Mouse (Mus musculus): ENCODE data around the gene Rplp2.

Rplp2 gene

DNA sequence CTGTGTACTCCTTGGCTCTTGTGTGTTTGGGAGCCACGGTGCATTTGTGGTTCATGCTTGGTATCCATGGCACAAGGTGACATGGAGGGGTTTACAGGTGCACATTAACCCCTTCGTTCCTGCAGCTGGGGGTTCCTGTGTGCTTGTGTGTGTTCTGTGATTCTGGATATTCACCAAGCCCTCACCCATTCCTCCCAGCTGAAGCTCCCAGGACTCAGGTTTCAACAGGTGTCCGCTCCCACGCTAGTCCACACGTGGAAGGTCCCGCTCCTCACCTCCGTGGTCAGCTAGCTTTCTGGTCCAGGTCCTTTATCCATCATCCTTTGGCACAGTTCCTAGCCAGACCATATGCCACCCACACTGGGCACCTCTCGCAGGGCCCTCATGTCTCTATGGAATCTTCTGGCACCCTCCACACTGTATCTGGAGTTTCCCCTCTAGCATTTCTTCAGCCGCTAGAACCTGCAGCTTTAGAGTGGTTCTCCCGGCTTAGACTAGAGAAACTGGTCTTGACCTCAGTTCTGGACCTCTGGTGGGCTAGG, 19.5 kb downstream of the Rplp2 start:
- DNase-seq (ENCODE audit: low read depth, low spot score), result no peak

DNA sequence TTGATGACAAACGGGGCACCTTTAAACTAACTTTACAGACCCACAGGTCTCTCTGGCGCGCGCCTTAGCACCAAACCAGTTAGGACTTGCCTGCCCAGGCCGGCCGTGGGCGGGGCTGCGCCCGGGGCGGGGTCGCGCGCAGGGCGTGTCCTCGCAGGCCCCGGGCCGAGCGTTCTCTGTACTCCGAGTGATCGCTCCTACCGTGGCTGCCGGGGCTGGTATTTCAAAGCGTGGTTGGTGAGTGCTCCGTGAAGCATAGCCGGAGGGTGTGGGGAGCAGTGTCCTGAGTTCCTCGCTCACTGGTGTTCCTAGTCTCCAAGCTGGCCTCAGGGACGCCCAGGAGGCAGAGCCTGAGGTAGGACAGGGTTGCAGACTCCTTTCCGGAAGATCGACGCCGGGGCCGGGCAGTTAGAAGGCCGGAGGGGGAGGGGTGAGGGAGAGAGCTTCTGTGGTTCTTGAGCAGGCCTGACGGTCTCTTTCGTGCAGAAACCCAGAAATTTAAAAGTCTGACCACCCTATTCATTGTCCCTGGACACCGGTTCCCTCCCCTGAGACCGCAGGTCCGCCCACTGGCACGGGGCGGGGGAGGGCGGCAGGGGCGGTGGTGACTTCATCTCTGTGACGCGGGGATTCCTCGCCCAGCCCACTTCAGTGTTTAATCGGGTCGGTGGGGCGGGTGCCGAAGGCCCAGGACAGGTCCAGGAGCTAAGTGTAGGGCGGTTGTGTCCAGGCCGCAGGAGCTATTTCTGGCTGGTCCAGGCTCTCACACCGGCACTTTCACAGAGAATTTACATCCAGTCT, 20.3 kb downstream of the Rplp2 start, which contains the start of gene Cd151:
Cd151 (plus strand) TSS at position 163 of the 801 bp plus-strand sequence.
- DNase-seq (ENCODE audit: low read depth, low spot score), result peak; percentile 69

DNA sequence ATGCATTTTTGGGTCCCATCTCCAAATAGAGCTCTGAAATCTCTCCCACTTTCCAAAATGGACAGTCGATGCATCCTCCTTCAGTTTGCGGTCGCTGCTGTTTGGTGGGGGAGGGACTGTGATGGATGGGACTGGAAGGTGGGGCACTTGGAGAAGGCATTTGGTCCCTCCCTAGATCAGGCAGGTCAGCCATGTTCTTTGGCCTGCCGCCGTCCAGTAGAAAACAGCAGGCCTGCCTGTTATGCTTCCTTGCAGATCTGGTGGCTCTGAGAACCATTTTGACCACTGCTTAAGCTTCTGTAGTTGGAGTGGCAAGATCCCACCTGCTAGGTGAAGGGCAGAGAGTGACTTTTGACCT, 21.0 kb downstream of the Rplp2 start:
- DNase-seq (ENCODE audit: low read depth, low spot score), result no peak

DNA sequence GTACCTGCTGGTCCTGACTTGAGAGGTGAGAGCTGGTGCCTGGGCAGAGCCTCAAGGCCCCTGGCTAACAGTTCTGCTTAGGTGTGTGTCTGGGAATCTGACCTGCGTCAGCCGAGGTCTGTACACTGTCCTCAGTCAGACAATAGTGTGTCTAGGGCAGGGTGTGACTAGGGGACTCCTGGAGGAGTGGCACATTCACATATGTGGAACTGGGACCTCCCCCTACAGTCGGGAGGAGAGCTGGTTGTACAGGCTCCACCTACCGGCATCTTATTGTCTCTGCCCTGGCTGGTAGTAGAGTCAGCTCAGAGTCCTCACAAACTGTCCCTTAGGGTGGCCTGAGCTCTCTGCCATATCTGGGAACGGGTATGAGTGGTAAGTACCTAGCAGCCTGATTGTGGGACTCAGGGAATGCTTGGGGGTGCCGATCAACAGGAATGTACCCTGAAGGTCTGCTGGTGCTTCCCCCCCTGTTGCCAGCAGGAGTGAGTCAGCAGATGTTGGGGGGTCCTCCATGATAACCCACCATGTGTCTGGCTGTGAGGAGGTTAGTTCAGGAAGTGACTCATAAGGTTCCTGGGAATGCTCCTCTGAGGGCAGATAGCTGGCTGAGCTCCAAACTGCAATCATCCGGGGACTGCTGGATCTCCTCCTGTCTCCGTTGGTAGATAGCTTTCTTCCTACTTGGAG, 21.5 kb downstream of the Rplp2 start:
- peak; percentile 75 for DNase-seq (ENCODE audit: low read depth, low spot score)

DNA sequence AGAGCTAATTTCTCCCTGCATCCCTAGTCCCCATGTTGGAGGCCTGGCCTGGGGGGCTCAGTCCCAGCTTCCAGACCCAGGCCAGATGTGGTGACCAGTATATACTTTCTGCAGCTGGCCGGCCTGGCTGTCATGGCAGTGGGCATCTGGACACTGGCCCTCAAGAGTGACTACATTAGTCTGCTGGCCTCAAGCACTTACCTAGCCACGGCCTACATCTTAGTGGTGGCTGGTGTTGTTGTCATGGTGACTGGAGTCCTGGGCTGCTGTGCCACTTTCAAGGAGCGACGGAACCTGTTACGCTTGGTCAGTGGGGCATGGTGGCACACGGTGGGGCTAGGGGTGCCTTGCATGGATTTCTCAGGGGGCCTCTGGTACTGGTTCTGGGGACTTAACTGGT, 22.2 kb downstream of the Rplp2 start:
- no peak for DNase-seq (ENCODE audit: low read depth, low spot score)

DNA sequence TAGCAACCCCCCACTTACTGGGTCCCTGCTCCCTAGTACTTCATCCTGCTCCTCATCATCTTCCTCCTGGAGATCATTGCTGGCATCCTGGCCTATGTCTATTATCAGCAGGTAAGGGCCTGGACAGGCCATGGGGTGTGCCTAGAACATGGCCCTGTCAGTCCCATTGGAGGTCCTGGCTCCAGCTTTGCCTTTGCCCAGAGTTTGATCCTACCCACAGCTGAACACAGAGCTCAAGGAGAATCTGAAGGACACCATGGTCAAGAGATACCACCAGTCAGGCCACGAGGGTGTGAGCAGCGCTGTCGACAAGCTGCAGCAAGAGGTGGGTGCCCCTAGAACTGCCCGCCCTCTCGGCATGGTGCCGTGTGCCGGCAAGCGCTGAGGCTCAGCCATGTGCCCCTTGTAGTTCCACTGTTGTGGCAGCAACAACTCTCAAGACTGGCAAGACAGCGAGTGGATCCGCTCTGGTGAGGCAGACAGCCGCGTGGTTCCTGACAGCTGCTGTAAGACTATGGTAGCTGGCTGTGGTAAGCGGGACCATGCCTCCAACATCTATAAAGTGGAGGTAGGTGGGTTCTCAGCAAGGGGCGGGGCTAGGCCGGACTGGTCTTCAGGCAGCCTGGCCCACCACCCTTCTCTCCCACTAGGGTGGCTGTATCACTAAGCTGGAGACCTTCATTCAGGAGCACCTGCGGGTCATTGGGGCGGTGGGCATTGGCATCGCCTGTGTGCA, 22.9 kb downstream of the Rplp2 start:
- DNase-seq (ENCODE audit: low read depth, low spot score), result no peak

DNA sequence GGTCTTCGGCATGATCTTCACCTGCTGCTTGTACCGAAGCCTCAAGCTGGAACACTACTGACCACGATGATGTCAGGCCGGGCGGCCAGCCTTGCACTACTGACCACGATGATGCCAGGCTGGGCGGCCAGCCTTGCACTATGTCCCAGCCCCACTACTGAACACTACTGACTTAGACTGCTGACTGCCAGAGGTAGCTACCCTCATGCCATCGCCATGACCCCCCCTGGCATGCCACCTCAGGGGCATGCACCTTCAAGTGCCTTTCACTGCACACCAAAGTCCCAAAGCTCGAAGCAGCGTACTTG, 23.4 kb downstream of the Rplp2 start:
- DNase-seq (ENCODE audit: low read depth, low spot score), result no peak

DNA sequence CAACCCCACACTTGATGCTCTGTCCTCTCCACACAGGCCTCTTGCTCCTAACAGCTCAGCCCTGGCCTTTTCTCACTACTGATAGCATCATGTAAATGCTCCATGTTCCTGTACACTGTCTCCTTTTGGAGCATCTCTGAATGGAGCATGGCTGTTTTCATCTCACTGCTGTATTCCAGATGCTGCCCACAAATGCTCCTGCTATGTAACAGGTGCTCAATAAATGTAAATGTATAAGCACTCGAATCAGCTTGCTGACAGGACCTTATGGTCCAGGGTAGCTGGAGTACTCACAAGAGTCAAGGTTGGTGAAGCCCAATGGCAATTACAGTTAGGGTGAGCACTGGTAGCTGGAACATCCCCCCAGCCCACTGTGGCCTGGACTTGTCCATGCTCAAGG, 24.1 kb downstream of the Rplp2 start:
- no peak for DNase-seq (ENCODE audit: low read depth, low spot score)

DNA sequence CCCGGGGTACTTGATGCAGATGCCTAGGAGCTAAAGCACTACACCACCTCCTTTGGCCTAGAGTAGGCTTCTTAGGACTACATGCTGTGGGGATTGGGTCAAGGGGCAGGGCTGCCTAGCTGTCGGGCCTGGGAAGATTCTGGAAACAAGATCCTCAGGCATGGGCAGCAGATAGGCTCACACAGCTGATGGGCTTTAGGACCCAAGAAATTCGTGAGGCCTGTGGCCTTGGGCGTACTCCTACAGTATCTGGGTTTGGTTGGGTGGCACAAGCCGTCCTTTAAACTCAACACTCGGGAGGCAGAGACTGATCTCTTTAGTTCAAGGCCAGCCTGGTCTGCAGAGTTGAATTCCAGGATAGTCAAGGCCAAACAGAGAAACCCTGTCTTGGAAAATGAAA, 25.1 kb downstream of the Rplp2 start:
- DNase-seq (ENCODE audit: low read depth, low spot score), result no peak

DNA sequence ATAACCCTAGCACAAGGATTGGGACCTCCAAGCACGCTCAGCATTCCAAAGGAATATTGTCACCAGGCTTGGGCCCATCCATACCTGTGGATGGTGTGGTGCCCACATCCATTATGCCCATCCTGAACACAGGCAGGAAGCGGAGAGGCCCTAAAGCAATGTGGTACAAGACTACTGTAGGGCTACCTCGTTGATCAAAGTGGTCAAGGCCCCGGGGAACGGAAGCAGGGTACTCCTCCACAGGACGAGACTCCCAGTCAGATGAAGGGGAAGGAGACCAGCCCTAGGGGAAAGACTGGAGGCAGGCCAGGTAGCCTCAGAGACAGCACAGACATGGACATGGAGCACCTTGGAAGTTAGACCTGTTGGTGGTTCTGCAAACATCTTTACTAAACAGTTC, 25.6 kb downstream of the Rplp2 start:
- DNase-seq (ENCODE audit: low read depth, low spot score), result no peak

DNA sequence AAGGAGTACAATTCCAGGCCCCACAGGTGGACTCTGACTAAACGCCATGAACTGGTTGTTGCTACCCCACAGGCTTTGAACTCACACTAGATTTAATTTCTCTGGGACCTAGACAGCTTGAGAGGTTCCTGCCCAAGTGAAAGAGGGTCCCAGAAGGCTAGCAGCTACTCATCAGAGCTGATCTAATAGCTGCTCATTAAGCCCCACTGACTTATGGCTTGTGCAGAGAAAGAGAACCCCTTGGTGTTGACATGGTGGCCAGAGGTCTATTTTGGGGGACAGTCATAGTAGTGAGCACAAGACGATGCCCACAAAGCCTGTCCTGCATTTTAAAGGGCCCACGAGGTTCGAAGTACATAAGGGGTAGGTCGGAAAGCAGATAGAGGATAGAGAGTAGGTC, 27.0 kb downstream of the Rplp2 start:
- DNase-seq (ENCODE audit: low read depth, low spot score), result no peak

DNA sequence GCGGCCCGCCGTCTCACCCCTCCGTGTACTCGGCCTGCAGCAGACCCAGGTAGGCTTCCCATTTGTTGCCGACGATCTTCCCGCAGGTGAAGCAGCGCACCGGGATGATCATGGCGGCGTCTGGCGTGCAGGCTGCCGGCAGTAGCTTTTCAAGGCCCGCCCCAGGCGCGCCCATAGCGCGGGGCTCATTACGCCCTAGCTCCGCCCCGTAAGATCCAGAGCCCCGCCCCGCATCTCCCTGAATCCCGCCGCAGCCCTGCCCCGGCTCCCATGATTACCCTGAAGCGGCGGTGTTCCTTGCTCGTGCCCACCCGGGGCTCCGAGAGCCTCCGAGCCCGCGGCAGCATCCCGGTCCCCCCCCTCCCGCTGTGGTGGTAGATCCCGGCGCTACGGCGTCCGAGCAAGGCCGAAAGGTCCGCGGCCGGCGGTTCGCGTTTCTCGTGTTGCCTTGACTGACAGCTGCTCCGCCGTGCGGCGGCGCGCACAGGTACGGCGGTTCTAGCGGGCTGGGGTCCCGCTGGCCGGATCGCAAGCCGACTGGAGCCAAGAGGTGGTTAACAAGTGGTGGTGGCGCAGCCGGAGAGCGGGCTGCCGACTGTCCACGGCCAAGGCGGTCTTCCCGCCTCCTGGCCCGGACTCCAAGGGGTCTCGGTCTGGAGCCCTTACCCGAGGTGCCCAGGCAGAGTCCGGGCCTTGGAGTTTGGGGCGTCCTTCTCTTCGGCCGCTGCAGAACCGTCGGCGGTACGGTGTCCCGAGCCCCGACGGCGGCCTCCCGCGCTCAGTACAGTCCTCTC, 28.0 kb downstream of the Rplp2 start, which contains the start of the genes Polr2l and Tspan4:
Polr2l (minus strand) TSS at position 122 of the 794 bp plus-strand sequence.
Tspan4 (plus strand) TSS at position 230 of the 794 bp plus-strand sequence.
- peak; percentile 72 for DNase-seq (ENCODE audit: low read depth, low spot score)

DNA sequence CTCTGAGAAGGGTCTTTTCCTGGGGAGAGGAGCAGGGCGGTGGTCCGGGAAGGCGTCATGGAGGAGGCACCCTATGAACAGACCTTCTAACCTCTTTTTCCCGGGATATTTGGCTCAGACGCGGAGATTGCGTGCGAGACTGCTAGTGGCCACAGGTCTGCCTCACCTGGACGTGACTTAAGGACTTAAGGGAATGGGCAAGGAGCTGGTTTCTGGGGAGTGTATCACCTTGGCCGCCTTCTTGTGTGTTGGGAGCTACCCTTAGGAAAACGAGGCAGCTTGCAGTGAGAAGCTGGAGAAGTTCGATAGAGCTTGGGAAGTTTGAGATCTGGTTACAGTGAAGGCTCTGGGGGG, 28.6 kb downstream of the Rplp2 start:
- no peak for DNase-seq (ENCODE audit: low read depth, low spot score)

DNA sequence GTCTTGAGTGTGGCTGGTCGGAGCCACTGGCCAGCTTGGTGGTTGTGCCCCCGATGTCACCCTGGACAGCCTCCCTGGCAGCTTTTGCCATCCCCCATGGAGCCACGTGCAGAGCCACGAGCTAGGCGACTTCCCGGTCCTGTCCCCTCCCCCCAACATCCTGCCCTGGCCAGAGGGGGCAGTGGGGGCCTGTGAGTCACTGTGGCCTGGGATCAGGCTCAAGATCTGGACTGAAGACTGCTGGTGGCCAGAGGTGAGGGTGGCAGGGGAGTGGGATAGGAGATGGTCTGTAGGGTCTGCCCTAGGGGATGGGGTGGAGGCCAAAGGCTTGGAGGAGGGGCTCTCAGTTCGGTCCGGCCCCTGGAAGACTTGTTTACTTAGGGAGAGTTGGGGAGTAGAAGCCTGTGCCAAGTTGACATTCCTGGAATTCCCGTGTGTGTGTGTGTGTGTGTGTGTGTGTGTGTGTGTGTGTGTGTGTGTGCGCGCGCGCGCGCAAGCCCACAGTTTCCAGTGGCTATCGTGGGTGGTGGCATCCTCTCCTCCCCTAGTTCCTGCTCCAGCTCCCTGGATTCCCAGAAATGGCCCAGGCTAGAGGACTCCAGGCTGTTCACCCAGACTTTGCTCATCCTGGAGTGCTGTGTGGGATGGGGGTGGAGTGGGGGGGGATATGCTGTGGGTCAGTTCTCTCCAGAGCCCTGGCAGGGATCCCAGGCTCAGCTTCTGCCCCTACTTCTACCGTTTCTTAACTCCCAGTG, 29.2 kb downstream of the Rplp2 start:
- DNase-seq (ENCODE audit: low read depth, low spot score), result peak; percentile 89

DNA sequence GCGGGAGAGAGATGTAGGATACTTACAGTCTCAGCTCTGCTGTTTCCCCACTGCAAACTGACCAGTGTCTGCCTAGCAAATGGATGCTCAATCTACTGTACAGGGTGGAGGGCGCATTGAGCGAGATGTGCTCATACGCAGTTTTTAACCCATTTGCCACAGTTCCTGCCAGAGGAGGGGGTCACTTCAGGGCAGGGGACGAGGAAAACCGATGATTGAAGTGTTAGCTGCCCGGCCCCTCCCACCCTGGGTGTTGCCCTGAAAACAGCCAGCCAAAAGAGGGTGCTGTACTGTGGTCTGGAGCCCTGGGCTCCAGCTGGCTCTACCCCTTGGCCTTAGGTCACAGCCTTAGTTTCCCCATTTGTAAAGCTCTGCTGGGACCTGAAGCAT, 29.8 kb downstream of the Rplp2 start:
- no peak for DNase-seq (ENCODE audit: low read depth, low spot score)

DNA sequence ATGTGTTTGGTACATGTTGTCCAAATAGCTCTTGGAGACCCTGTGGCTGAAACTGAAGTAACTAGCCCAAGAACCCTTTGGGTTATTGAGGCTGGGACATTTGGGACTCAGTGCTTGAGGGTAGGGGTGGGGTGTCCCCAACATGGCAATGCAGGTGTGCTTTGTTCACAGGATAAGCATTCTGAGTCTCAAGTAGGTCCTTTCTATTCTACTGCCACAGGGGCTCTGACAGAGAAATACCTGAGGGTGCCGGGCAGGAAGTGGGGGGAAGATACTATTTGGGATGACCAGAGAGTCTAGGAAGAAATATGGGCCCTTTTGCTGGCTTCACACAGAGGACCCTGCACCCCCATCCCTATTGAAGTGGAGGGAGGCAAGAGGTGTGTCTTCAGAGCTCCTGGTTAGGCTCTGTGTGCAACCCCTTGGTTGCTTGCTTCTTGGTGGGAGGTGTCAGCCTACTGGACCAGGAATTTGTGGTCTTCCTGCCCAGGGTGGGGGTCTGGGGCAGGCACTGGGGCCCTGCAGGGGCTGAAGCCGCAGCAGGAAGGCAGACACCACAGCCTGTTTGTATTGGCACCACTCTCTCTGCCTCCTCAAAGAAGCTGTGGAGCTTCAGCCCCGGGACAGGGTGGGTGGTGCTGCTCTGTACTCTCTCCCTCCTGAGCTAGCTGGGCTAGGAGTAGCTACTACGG, 30.6 kb downstream of the Rplp2 start:
- no peak for DNase-seq (ENCODE audit: low read depth, low spot score)

DNA sequence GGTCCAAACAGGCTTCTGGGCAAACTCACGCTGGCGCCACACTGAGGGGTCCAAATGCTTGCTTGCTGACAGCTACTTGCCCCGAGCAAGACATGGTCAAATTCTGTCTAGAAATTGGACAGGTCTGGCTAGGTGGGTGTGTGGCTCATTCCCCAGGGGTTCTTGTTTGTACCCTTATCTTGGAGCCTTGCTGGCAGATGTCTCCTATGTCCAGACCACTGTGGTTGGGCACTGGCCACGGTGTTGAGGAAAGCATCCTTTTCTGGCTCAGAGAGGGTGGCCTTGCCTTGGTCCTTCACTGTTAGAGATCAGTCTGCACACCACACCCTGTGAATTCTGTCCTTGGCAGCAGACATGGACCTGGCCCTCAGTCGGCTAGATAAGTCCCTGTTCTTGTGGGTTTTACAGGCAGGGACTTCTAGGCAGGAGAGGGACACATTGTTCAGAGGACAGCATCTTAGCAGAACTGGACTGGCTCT, 31.1 kb downstream of the Rplp2 start:
- no peak for DNase-seq (ENCODE audit: low read depth, low spot score)

DNA sequence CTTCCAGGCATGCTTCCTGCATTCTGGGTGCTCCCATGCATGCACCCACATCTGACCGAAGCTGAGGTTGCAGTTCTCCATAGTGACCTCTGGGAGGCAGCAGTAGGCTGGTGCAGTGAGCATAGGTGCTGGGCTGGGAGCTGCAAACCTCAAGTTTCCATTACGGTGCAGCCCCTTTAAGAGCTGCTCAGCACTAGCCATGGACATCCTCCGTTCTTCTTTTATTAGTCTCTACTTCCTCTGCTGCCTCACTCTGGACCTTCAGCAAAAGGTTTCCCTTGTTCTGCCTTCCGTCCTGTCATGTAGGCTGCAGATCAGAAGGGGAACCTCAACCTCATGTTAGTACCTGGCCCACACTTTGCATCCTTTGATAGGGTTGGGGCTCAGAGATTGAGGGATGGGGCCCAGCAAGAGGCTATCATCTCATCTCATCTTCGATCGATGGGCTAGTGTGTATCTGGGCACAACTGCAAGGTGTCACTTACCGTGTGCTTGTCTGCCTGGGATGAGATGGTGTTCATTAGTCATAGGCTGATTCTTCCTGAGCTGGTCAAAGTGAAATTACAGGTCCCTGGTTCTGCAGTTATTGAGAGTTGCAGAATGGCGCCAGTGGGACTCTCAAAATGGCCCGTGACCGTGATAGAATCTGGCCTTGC, 33.8 kb downstream of the Rplp2 start:
- DNase-seq (ENCODE audit: low read depth, low spot score), result peak; percentile 75

Measured in skeletal muscle tissue, adult 2 months (tissue).